Mouse (Mus musculus) heart, adult 2 months (tissue): ENCODE measurements around the gene Mrpl57. TPM values are rescaled to one million over a fixed set of nuclear protein-coding genes. Genes with fewer than 3 reads are reported as not detected.
A peak's percentile ranks its signal among the peaks of the same experiment; 100 is the strongest.

Experiments used
- DNase-seq, 2 experiments: peaks; one replicate each; pipeline ENCODE4 v3.0.0; 2021
- H3K27ac ChIP-seq: fragments of 200-600 bp; 2 replicates; pipeline ENCODE4 v1.8.1; 2022
- H3K27me3 ChIP-seq: fragments of 200-500 bp; 2 replicates; pipeline ENCODE4 v1.6.1; 2012; ENCODE audit warnings: mild to moderate bottlenecking, low read length, inconsistent platforms, mixed read lengths; ENCODE audit not compliant: control insufficient read depth, insufficient read depth
- H3K36me3 ChIP-seq: fragments of 200-500 bp; 2 replicates; pipeline ENCODE4 v1.6.1; 2012; ENCODE audit warnings: low read length, inconsistent platforms; ENCODE audit not compliant: control insufficient read depth, insufficient read depth
- H3K4me1 ChIP-seq: fragments of 200-500 bp; 2 replicates; pipeline ENCODE4 v1.6.1; 2011; ENCODE audit warnings: low read length; ENCODE audit not compliant: control insufficient read depth, insufficient read depth
- H3K4me3 ChIP-seq: fragments of 200-600 bp; 2 replicates; pipeline ENCODE4 v1.8.1; 2022
- H3K79me2 ChIP-seq: fragments of 200-500 bp; replicated peaks from 2 replicates; pipeline ENCODE4 v1.6.1; 2012; ENCODE audit warnings: mild to moderate bottlenecking, inconsistent platforms, low read length, moderate library complexity, mixed read lengths; ENCODE audit not compliant: control insufficient read depth, insufficient read depth
- H3K9ac ChIP-seq: fragments of 200-500 bp; 2 replicates; pipeline ENCODE4 v1.6.1; 2012; ENCODE audit warnings: low read depth, mild to moderate bottlenecking, control low read depth, inconsistent platforms, low read length, mixed read lengths
- CTCF ChIP-seq: fragments of 200-600 bp; IDR thresholded peaks from 2 replicates; pipeline ENCODE4 v1.8.1; 2022; ENCODE audit warnings: antibody characterized with exemption, mild to moderate bottlenecking, moderate library complexity
- EP300 ChIP-seq: fragments of 200-500 bp; IDR thresholded peaks from 2 replicates; pipeline ENCODE4 v1.6.1; 2011; ENCODE audit warnings: low read depth, low read length, control low read depth; ENCODE audit not compliant: insufficient read depth
- POLR2A ChIP-seq: fragments of 200-500 bp; IDR thresholded peaks from 2 replicates; pipeline ENCODE4 v1.6.1; 2011; ENCODE audit warnings: mild to moderate bottlenecking, low read depth, low read length, control low read depth; ENCODE audit not compliant: insufficient read depth
- WGBS: fragments of 180-500 bp; shearing (Covaris S2); methylation state at CpG from one replicate; pipeline ENCODE4 v1.1.7; 2018; 5-methylcytosine and 5-hydroxymethylcytosine counted together
- intact Hi-C: fragments of 180-260 bp; cut with DNase I; formaldehyde crosslinking; loops from one replicate; pipeline ENCODE4 v1.15.1; 2025
- microRNA-seq, 2 experiments: library from miRNA; unstranded; fragments of <30 nt; microRNA quantifications; one replicate each; pipeline ENCODE4 v1.2.0; 2021
- polyA plus RNA-seq: library from polyadenylated mRNA; depleted of rRNA; stranded (reverse); fragments of >200 nt; gene quantifications from 2 replicates; pipeline ENCODE4 v1.2.3, GENCODE M21; 2012; rRNA removed
- total RNA-seq, 2 experiments: library from RNA; stranded (reverse); gene quantifications; 2 replicates each; pipeline ENCODE4 v1.2.3; 2021

Mrpl57 gene
- total and polyA plus RNA-seq, 3 experiments, result 42.0 to 72.2 (median 57.1) TPM

DNA sequence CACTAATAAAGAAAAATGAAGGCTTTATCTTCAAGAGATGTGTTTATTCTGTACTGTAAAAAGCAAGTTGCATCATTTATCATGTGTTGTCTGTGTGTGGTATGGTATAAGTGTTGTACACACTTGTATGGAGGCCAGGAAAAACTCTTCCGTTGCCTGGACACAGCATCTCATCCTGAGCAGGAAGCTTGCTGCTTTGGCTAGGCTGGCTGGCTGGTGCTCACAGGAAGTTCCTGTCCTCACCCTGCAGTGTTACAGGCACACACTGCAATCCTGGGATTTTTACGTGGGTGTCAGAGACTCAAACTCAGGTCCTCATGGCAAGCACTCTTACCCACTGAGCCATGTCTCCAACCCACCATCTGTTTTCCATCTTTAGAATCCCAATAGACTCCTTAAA is 37.1 kb downstream of the Mrpl57 start:
- TF ChIP-seq POLR2A, result no peak
- TF ChIP-seq CTCF, result no peak
- no peak for TF ChIP-seq EP300
- Histone ChIP-seq H3K9ac (no peak overlapping the region), H3K27ac (no peak overlapping the region), H3K4me1 (peaks cover 5% of the 10 kb centered on the region), H3K79me2 (no peaks in the 10 kb centered on the region), H3K4me3 (no peak overlapping the region), H3K27me3 (no peaks in the 10 kb centered on the region), H3K36me3 (peaks cover 14% of the 10 kb centered on the region)
- peak in 1 of 2 experiments; percentile 13 for DNase-seq
- 31% methylated on average over 2 of the region's 2 CpGs for WGBS
- intact Hi-C loops, result no loop called here

DNA sequence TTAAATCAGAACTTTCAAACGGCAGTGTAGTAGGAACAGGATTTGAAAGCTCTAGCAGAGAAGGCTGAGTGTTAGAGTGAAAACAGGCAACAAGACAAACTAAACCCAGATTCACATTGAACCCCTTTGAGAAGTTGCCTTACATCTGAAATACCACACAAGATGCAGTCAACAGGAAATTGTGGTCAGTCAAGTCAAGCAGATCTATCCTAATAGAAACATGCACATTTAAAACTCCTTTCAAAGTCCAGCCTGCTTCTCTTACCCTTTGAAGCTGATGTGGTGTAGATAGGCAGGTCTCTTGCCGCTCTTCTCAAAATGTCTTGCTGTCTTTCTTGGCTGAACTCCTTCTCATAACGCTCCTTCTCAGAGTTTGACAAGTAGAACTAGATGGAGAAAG is 39.2 kb downstream of the Mrpl57 start:
- WGBS, result 79% methylated on average over 3 of the region's 3 CpGs
- Histone ChIP-seq H3K36me3 (peaks cover 8% of the 10 kb centered on the region), H3K4me1 (peaks cover 5% of the 10 kb centered on the region), H3K9ac (no peak overlapping the region), H3K27ac (no peak overlapping the region), H3K79me2 (peaks cover 3% of the 10 kb centered on the region; the same call in 1 of the 2 replicates), H3K27me3 (no peaks in the 10 kb centered on the region), H3K4me3 (no peak overlapping the region)
- TF ChIP-seq CTCF (no peak), EP300 (no peak), POLR2A (no peak)
- intact Hi-C loops, result no loop called here
- DNase-seq, result no peak

DNA sequence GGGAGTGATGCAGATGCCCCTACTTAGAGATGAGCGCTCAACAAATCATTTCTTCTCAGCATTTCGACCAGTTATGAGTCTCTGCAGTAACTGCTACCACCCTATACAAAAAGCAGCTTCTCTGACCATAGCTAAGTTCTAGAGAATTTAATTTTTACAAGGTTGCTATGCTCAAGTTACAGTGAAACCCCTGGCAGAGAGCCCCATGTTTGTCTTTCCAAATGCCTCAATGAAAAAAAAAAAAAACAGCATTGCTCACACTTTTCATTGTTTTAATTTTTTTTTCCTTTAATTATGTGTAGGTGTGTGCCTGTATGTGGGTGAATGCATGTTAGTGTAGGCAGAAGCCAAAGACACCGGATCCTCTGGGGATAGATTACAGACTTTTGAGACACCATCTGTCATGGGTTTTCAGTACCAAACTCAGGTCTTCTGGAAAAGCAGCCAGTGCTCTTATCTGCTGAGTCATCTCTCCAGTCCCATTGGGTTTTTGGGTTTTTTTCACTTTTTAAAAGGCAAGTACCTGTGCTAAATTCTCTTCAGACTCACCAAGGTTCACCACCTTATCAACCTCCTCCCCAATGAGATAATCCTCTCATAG is 40.7 kb downstream of the Mrpl57 start:
- Histone ChIP-seq H3K4me1 (peaks cover 5% of the 10 kb centered on the region), H3K27ac (no peak overlapping the region), H3K36me3 (peaks cover 13% of the 10 kb centered on the region), H3K4me3 (no peak overlapping the region), H3K9ac (no peak overlapping the region), H3K79me2 (peaks cover 3% of the 10 kb centered on the region; the same call in 1 of the 2 replicates), H3K27me3 (no peaks in the 10 kb centered on the region)
- 82% methylated on average over 3 of the region's 3 CpGs for WGBS
- DNase-seq, result no peak
- no peak for TF ChIP-seq EP300
- TF ChIP-seq CTCF, result no peak
- no peak for TF ChIP-seq POLR2A
- intact Hi-C loops, result no loop called here

DNA sequence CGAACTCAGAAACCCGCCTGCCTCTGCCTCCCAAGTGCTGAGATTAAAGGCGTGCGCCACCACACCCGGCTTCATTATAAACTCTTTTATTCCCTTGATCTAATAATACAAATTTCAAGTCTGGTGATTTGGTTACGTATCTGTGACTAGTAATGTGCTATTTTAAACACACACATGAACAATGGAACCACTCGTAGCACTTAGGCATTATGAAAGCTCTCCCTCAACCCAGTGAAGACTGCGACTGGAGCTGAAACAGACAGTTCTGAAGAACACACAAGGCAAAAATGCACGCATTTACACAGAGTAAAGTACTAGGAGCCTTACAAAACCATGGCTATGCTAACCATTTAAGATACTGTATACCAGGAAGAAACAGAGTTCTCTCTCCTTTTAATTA is 51.9 kb downstream of the Mrpl57 start:
- no peaks in the 10 kb centered on the region for H3K27me3 ChIP-seq
- intact Hi-C loops, result no loop called here
- peaks cover 1% of the 10 kb centered on the region; the same call in 1 of the 2 replicates for H3K79me2 ChIP-seq
- no peak for TF ChIP-seq POLR2A
- TF ChIP-seq CTCF, result no peak
- no peak overlapping the region for H3K4me3 ChIP-seq
- DNase-seq, result no peak
- H3K27ac ChIP-seq, result peak overlapping the region; percentile 10; the same call in 1 of the 2 replicates
- H3K9ac ChIP-seq, result no peak overlapping the region
- H3K36me3 ChIP-seq, result peaks cover 10% of the 10 kb centered on the region
- 65% methylated on average over 9 of the region's 9 CpGs for WGBS
- peaks cover 11% of the 10 kb centered on the region for H3K4me1 ChIP-seq

Small RNA genes within 50 kb of the gene (microRNA-seq; reads per million reads assigned to microRNA genes)
- 0 reads per million in 2 experiments for gene Mir3077

Other genes starting within 250 kb of the Mrpl57 start
- gene Xpo4, start 160.8 kb upstream of the Mrpl57 start, total RNA-seq, result 10 to 100 TPM; 10.9 to 12.7 TPM
- 2.8 and 6.4 TPM in 2 replicates for gene Xpo4, start 160.8 kb upstream of the Mrpl57 start, polyA plus RNA-seq
- gene Gm49361, start 80.1 kb upstream of the Mrpl57 start, total RNA-seq, result 1 to 10 TPM; 1.9 to 2.2 TPM
- not detected in 2 replicates for gene Gm49361, start 80.1 kb upstream of the Mrpl57 start, polyA plus RNA-seq
- 10 to 100 TPM; 30.1 to 31.2 TPM for gene Lats2, start 67.8 kb upstream of the Mrpl57 start, total RNA-seq
- 18.6 and 22.8 TPM in 2 replicates for gene Lats2, start 67.8 kb upstream of the Mrpl57 start, polyA plus RNA-seq
- 10 to 100 TPM; 74.8 to 80.2 TPM for gene Sap18, start 28.1 kb upstream of the Mrpl57 start, total RNA-seq
- gene Sap18, start 28.1 kb upstream of the Mrpl57 start, polyA plus RNA-seq, result 4.0 and 5.6 TPM in 2 replicates
- gene Ska3, start within 50 bp of the Mrpl57 start, total RNA-seq, result under 1 TPM; 0.16 to 0.52 TPM
- 0.23 TPM in 1 of 2 replicates, not detected in the other for gene Ska3, start within 50 bp of the Mrpl57 start, polyA plus RNA-seq
- gene Zdhhc20, start 64.0 kb downstream of the Mrpl57 start, total RNA-seq, result 1 to 10 TPM; 6.7 to 8.3 TPM
- 3.3 and 5.5 TPM in 2 replicates for gene Zdhhc20, start 64.0 kb downstream of the Mrpl57 start, polyA plus RNA-seq
- gene Micu2, start 173.0 kb downstream of the Mrpl57 start, total RNA-seq, result 10 to 100 TPM; 70.3 to 77.7 TPM
- 22.1 and 35.6 TPM in 2 replicates for gene Micu2, start 173.0 kb downstream of the Mrpl57 start, polyA plus RNA-seq
- gene Fgf9, start 244.3 kb downstream of the Mrpl57 start, total RNA-seq, result 10 to 100 TPM in 1 of 2 experiments, 1 to 10 TPM in 1; 7.6 to 11.1 TPM
- gene Fgf9, start 244.3 kb downstream of the Mrpl57 start, polyA plus RNA-seq, result 4.5 and 5.6 TPM in 2 replicates